Mouse (Mus musculus) gastrocnemius, postnatal 25 days (tissue): ENCODE results near the gene Gm5141. TPM values are rescaled to one million over a fixed set of nuclear protein-coding genes. Genes with fewer than 3 reads are reported as not detected.
"Not testable (repeated sequence)": the region's sequence is repeated elsewhere in the genome, so short reads cannot be mapped to it uniquely, and the experiment has no call there.

Experiments
- DNase-seq: peaks from one replicate; pipeline ENCODE4 v3.0.0; 2022
- long read RNA-seq, 2 experiments: library from polyadenylated mRNA; stranded (forward); transcript quantifications; one replicate each; pipeline ENCODE4 v2.0.0; 2021
- microRNA-seq, 2 experiments: library from miRNA; unstranded; fragments of <30 nt; microRNA quantifications; one replicate each; pipeline ENCODE4 v1.2.0; 2021; ENCODE audit warnings: borderline replicate concordance in 2 of 2
- total RNA-seq, 2 experiments: library from RNA; stranded (reverse); gene quantifications; 1 replicate in 1 of 2; 2 replicates in 1 of 2; pipeline ENCODE4 v1.2.3; 2021

The Gm5141 gene
- 1 to 10 TPM in 1 of 2 experiments, under 1 TPM in 1; 0.64 to 1.2 TPM for total RNA-seq
- long read RNA-seq, experiment 1, partial matches to known transcripts = 0 of 3 reads
- long read RNA-seq, experiment 1, other reads (novel, unspliced or antisense) = 2 of 3 reads
- long read RNA-seq, experiment 2 = 0 reads

DNA sequence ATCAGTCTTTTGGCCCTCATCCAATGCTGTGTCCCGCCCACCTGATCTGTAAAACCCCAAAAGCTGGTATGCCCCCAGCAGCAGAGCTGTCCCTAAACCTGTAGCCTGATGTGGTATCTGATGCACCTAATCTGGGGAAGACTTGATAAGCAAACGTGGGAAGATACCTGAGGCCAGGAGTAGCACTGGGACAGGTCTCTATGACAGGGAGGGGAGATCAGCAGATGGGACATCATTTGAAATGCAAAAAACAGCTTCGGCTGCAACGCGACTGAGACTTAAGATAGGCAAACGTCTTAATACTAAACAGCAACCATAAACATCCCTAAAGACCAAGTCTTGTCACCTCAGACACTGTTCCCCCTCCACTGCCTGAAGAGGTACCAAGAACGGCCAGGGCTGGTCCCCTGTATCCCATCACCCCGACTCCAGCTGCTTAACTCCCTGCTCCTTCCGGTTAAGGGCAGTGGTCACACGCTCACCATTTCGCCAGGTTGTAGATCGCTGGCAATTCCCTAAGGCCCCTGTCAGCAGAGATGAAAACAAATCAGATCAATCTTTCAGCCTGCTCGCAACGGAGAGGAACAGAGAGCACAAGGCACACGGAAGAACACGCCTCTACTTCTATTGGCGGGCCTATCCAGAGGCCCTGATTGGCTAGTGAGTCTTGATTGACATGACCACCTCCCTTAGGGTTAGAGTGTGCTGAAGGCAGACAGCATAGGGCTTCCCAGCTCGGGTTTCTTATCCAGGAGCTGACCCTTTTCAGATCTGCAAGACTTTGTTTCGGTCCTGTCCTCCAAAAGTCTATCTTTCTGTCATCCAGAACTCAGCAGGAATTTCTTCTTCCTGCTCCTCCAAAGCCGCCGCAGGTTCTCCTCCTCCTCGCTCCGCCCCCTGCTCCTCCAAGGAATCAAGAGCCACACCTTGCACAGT lies at the start of gene Gm5141:
Gene Gm5141, minus strand, starts transcription at position 610 of the 936 bp plus-strand sequence.
- peak; percentile 31 for DNase-seq

DNA sequence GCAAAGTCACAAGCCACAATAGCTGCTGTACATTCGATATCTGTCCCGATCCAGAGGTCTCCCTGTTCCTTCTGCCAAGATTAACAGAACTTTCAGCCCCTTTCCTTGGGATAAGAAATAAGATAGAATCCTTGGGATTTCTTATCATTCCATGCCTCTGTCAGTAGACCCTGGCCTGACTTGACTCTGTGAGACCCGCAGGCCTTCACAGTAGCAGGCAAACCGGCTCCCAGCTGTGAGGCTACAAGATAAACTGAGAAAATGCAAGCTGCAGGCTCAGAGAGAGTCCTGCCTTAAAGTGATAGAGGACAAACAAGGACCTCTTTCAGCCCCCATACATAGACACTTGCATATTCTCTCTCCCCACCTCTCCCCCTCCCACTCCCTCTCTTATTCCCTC lies 47.7 kb upstream of the Gm5141 start:
- DNase-seq = no peak

DNA sequence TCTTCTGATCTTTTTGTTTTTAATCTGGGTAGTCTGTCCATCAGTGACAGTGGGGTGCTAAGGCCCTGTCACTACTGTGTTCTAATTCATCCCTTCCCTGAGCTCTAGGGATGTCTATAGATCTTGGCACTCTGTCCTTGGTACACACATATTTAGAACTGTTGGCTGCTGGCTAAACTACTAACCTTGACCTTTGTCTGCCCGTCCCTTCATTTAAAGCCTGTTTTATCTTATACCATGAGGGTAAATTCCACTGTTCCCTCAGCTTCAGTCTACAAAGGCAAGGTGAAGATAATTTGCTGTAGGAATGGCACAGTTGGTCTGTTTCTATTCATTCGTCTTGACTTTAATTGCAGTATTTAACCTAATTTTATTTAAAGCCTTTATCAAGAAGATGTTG lies 46.6 kb upstream of the Gm5141 start:
- DNase-seq = no peak

DNA sequence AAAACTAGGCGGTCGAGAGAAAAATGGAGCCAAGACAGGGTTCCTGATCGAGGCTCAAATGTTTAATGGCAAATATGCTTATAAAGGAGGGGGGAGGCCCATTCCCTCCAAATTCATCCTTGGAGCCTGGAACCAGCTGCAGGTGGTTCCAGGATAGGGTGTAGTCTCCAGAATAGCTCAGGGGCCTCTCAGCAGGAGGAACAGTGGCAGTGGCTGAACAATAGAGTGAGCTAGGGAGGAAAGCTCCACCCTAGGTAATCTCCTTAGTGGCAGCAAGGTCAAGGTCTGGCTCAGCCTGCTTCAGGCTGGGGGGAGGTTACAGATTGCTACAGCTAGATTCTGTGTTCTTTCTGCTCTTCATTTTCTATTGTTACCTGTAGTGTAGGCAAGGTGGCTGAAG lies 30.1 kb upstream of the Gm5141 start:
- DNase-seq = not testable (repeated sequence)

DNA sequence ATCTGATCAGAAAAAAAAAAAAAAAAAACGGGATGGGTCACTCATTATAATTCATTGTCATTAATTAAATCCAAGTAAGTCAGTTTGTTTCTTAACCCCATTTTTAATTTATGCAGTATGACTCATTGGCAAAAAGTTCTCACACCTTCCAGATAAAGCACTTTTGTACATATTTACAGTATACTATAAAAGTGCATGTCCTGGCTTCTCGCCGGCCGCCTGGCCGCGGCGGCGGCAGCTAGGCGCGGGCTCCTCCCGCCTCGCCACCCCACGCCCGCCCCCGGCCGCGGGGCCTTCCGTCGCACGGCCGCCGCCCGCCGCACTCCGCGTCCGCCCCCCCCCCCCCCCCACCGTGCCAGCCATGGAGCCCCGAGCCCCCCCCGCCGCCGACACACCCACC lies 27.1 kb upstream of the Gm5141 start:
- no peak for DNase-seq

DNA sequence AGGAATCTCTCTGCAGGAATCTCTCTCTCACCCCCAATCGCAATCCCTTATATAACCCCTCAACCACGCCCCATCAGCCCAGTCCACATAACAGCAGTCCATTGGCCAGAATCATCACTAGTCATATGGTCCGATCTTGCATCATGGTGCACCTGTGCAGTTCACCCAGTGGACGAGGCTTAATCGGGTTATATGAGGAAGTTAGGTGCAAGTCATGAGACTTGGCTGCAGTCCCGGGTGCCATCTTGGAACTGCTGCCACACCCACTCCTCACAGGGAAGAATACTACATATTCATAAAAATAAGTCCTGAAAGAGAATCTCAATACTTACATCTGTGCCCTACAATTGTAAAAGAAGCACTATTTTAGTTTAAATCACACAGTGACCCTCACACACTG lies 22.4 kb upstream of the Gm5141 start:
- DNase-seq = not testable (repeated sequence)

DNA sequence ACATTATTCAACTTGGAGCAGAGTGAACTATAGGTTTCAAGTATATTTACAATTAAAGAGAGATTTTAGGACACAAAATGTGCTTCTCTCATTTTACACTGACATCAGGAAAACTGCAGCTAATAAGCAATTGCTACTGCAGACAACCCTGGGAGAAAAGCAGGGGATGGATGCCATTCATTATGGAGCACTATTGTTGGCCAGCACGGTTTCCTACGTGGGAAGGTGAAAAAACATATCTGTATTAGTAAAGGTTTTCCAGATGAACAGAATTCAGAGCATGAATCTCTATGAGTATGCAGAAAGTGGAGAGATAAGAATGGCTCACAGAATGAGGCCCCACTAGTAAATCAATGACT lies 506 bp upstream of the Gm5141 start:
- DNase-seq = not testable (repeated sequence)

DNA sequence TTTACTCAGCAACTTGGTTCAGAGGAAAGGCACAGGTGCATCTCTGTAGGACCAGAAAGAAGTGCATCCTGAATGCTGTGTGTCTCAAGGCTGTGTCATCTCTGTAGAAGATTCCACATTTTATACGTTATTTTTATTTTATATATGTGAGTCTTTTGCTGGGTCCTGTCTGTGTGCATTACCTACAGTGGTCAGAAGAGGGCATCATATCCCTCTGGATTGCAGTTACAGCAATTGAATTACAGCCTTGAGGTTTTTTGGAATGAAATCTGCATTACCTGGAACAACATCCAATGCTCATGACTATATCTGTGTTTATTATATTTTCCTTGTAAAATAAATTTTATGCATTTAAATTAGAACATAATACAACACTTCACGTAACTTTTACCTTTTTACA lies 21.8 kb downstream of the Gm5141 start:
- DNase-seq = not testable (repeated sequence)

DNA sequence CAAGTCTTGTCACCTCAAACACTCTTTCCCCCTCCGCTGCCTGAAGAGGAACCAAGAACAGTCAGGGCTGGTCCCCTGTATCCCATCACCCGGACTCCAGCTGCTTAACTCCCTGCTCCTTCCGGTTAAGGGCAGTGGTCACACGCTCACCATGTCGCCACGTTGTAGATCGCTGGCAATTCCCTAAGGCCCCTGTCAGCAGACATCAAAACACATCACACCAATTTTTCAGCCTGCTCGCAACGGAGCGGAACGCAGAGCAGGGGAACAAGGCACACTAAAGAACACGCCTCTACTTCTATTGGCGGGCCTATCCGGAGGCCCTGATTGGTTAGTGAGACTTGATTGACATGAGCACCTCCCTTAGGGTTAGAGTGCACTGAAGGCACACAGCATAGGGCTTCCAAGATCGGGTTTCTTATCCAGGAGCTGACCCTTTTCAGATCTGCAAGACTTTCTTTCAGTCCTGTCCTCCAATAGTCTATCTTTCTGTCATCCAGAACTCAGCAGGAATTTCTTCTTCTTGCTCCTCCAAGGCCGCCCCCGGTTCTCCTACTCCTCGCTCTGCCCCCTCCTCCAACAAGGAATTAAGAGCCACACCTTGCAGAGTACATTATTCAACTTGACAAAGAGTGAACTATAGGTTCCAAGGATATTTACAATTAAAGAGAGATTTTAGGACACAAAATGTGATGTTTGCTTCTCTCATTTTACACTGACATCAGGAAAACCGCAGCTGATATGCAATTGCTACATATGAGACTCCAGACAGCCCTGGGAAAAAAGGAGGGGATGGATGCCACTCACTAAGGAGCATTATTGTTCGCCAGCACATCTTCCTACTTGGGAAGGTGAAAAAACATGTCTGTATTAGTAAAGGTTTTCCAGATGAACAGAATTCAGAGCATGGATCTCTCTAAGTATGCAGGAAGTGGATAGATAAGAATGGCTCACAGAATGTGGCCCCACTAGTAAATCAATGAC lies 24.9 kb downstream of the Gm5141 start, which contains the start of gene Platr25:
Gene Platr25, minus strand, starts transcription at position 278 of the 984 bp plus-strand sequence.
- DNase-seq = peak; percentile 47

DNA sequence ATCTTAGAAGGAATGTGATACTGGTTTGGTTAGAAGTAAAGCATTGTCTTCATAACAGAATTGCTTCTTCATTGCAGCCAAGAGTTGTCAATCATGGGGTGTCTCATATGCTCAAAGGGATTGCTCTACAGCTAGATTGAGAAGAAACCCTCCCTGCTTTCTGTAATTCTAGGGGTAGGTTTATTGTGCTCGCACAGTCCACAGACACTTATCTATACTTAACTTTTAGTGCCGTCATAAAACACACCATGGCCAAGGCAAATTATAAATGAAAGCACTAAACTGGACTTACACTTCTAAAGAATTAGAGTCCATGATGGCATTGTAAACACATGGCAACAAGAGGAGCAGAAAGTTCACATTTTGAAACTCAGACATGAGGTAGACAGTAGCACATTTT lies 52.3 kb downstream of the Gm5141 start:
- no peak for DNase-seq

Small RNAs within 50 kb of the gene (microRNA-seq; reads per million reads assigned to microRNA genes)
- gene Gm24588 (0 reads per million in 2 experiments), gene Mir713 (0 reads per million in 2 experiments)

Other genes starting within 250 kb of the Gm5141 start
- under 1 TPM in 1 of 2 experiments, not detected in 1; 0.31 TPM for gene Zfp935, start 227.3 kb downstream of the Gm5141 start, total RNA-seq
- gene Zfp934, start 214.6 kb downstream of the Gm5141 start, total RNA-seq = 1 to 10 TPM; 2.0 to 2.2 TPM
- gene 6720489N17Rik, start 161.6 kb downstream of the Gm5141 start, total RNA-seq = under 1 TPM; 0.64 to 0.67 TPM
- gene Platr25, start 25.1 kb downstream of the Gm5141 start, total RNA-seq = 1 to 10 TPM; 2.1 TPM
- gene Fbp2, start 72.6 kb upstream of the Gm5141 start, total RNA-seq = 10 to 100 TPM; 30.0 to 48.3 TPM
- gene Fbp1, start 102.5 kb upstream of the Gm5141 start, total RNA-seq = not detected
- 10 to 100 TPM; 61.5 to 67.5 TPM for gene 2010111I01Rik, start 179.1 kb upstream of the Gm5141 start, total RNA-seq